Mouse (Mus musculus) lung, postnatal 0 days (tissue): ENCODE data around the gene Nup88. TPM values are rescaled to one million over a fixed set of nuclear protein-coding genes. Genes with fewer than 3 reads are reported as not detected.
"Not testable (repeated sequence)": the region's sequence is repeated elsewhere in the genome, so short reads cannot be mapped to it uniquely, and the experiment has no call there.

Experiments
- ATAC-seq: fragments of 200-750 bp; cut with Nextera tagmentation; 2 replicates; pipeline ENCODE4 v1.8.0; 2017; ENCODE audit warnings: moderate library complexity
- DNase-seq: peaks from one replicate; pipeline ENCODE4 v3.0.0-alpha.2; 2016; ENCODE audit warnings: low spot score
- H3K27ac ChIP-seq: fragments of 300-500 bp; sonication (generic); 2 replicates; pipeline ENCODE4 v1.5.1; 2014; ENCODE audit warnings: antibody characterized with exemption, mild to moderate bottlenecking, low read length, mixed read lengths
- H3K27me3 ChIP-seq: fragments of 300-500 bp; sonication (generic); replicated peaks from 2 replicates; pipeline ENCODE4 v1.6.1; 2014; ENCODE audit warnings: low read length, mixed read lengths; ENCODE audit not compliant: insufficient read depth
- H3K36me3 ChIP-seq: fragments of 300-500 bp; sonication (generic); 2 replicates; pipeline ENCODE4 v1.6.1; 2014; ENCODE audit warnings: low read length, mixed read lengths; ENCODE audit not compliant: insufficient read depth
- H3K4me1 ChIP-seq: fragments of 300-500 bp; sonication (generic); 2 replicates; pipeline ENCODE4 v1.6.1; 2014; ENCODE audit warnings: antibody characterized with exemption, low read depth, low read length, mixed read lengths; ENCODE audit not compliant: insufficient read depth
- H3K4me2 ChIP-seq: fragments of 300-500 bp; sonication (generic); replicated peaks from 2 replicates; pipeline ENCODE4 v1.6.1; 2014; ENCODE audit warnings: low read depth, mild to moderate bottlenecking, low read length, moderate library complexity, mixed read lengths
- H3K4me3 ChIP-seq: fragments of 300-500 bp; sonication (generic); 2 replicates; pipeline ENCODE4 v1.5.1; 2014; ENCODE audit warnings: low read depth, low read length
- H3K9ac ChIP-seq: fragments of 300-500 bp; sonication (generic); replicated peaks from 2 replicates; pipeline ENCODE4 v1.6.1; 2014; ENCODE audit warnings: low read depth, mild to moderate bottlenecking
- H3K9me3 ChIP-seq: fragments of 300-500 bp; sonication (generic); 2 replicates; pipeline ENCODE4 v1.6.1; 2016; ENCODE audit warnings: low read length, mixed read lengths
- CTCF ChIP-seq: IDR thresholded peaks from 2 replicates; pipeline ENCODE4 v1.5.1; 2016; ENCODE audit warnings: antibody characterized with exemption, mild to moderate bottlenecking
- EP300 ChIP-seq: IDR thresholded peaks from 2 replicates; pipeline ENCODE4 v1.6.1; 2016; ENCODE audit warnings: antibody characterized with exemption, mild to moderate bottlenecking, control low read depth
- WGBS: fragments of 180-500 bp; shearing (Covaris S2); extraction: QIAGEN DNeasy Blood & Tissue Kit; methylation state at CpG from one replicate; pipeline ENCODE4 v1.1.7; 2014; 5-methylcytosine and 5-hydroxymethylcytosine counted together
- polyA plus RNA-seq: library from polyadenylated mRNA; unstranded; fragments of >200 nt; fragmentation: Nextera tagmentation; extraction: Ambion mirVana; gene quantifications from 2 replicates; pipeline ENCODE4 v1.2.1, GENCODE M21; 2015

Gene Nup88
- polyA plus RNA-seq, 1 experiment from 2014 or later, result 56.6 TPM

DNA sequence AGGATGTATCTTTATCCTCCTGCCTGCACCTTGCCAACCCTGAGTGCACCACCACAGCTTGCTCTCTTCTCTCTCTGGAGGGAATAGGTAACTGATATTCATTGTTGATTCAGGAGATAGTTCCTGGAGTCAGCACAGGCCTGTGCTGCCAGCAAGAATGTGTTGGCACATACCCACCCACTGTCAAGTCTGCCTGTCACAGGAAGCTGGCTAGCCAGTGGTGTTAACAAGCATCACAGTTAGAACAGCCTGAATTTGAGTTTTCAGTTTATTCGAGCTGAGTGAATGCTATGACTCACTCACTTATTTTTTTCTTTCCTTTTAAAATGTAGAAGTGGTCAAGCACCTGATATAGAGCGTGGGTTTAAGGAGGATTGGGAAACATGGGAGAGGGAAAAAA, 51.9 kb downstream of the Nup88 start:
- peaks cover 9% of the 10 kb centered on the region for H3K36me3 ChIP-seq
- WGBS, result 68% methylated on average over 2 of the region's 2 CpGs
- no peak overlapping the region for H3K27ac ChIP-seq

DNA sequence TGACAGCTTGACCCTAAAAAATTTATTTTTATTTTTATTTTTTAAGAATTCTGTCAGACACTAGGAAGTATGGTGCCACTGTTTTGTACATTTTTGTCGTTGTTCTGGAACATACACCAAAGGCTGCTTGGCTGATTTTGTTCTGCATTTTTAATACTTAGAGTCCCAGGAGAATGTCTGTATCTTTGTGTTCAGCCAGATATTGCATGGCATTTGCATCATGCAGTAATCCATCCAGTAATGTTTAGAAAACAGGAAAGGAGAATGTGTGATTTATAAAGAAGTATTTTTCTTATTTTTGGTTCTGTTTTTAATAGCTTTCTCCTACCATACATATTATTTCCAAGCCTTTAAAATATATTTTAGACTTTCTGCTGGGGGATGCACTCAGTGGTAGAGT, 57.9 kb downstream of the Nup88 start:
- H3K9ac ChIP-seq, result no peak overlapping the region
- H3K4me3 ChIP-seq, result no peak overlapping the region
- DNase-seq (no peak), ATAC-seq (no peak)
- no peak for TF ChIP-seq CTCF
- TF ChIP-seq EP300, result no peak
- H3K4me1 ChIP-seq, result no peaks in the 10 kb centered on the region
- no peaks in the 10 kb centered on the region for H3K9me3 ChIP-seq
- H3K4me2 ChIP-seq, result no peak overlapping the region
- no peaks in the 10 kb centered on the region for H3K27me3 ChIP-seq
- WGBS, result 100% methylated on average over 1 of the region's 1 CpGs
- H3K36me3 ChIP-seq, result peaks cover 10% of the 10 kb centered on the region; the same call in 1 of the 2 replicates
- H3K27ac ChIP-seq, result no peak overlapping the region

More for the DNA sequence above, 51.9 kb downstream of the Nup88 start:
- H3K27me3 ChIP-seq, result no peaks in the 10 kb centered on the region
- H3K4me1 ChIP-seq, result no peaks in the 10 kb centered on the region
- H3K9ac ChIP-seq, result no peak overlapping the region
- DNase-seq (peak; percentile 6), ATAC-seq (no peak)
- H3K9me3 ChIP-seq, result no peaks in the 10 kb centered on the region
- no peak overlapping the region for H3K4me3 ChIP-seq
- H3K4me2 ChIP-seq, result no peak overlapping the region
- TF ChIP-seq EP300 (no peak), CTCF (no peak)

DNA sequence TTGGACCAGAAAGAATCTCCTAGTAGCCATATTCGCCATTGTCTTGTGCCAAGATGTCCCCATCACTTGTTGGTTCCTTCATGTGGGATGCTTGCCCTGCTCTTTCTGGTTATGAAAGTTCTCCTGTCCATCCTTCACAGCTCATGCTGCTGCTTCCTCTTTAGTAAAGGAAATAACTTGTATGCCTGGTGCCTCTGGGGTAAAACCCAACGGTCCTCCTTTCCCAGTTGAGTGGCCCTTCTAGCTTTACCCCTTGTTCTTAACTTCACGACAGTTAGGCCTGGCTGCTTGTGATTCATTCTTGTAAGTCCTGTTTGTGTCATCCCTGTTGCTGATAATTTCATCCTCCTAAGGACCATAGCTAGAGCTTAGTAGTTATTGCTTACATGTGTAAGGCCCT, 58.5 kb downstream of the Nup88 start:
- no peaks in the 10 kb centered on the region for H3K27me3 ChIP-seq
- H3K9me3 ChIP-seq, result no peaks in the 10 kb centered on the region
- H3K36me3 ChIP-seq, result peaks cover 10% of the 10 kb centered on the region; the same call in 1 of the 2 replicates
- TF ChIP-seq CTCF, result no peak
- no peak for TF ChIP-seq EP300
- H3K4me1 ChIP-seq, result no peaks in the 10 kb centered on the region
- H3K4me3 ChIP-seq, result no peak overlapping the region
- WGBS, result 87% methylated on average over 3 of the region's 3 CpGs
- no peak overlapping the region for H3K27ac ChIP-seq
- no peak overlapping the region for H3K9ac ChIP-seq
- ATAC-seq, result no peak
- no peak overlapping the region for H3K4me2 ChIP-seq
- no peak for DNase-seq

DNA sequence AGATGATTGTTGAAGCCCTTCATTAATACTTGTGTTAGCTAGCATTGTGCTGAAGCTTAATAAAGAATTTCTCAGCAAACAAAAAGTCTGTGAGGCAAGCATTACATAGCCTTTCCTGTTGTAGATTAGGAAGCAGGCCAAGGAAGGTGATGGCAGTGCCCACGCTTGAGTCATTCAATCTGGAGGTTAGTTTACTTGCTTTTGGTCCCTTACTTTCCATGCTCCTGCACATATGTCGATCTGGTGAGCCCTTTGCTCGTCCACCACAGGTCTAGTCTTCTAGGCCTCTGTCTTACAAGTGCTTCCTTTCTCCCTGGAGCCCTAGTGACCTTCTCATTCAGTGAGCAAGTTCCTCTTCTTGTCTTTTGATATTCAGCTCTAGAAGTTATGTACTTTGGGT, 63.1 kb downstream of the Nup88 start:
- WGBS, result 75% methylated on average over 3 of the region's 3 CpGs
- ATAC-seq, result no peak

DNA sequence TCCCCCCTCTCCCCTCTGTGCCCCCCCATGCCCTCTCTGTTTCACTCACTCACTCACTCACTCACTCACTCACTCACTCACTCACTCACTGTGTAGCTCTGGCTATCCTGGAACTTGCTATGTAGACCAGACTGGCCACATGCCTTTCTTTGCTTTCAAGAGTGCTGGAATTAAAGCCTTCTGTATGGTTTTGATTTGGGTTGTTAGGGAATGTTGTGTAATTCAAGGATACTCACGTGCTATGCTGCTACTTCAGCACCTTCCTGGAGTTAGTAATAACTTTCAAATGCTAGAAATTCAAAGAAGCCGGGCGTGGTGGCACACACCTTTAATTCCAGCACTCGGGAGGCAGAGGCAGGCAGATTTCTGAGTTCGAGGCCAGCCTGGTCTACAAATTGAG, 71.6 kb downstream of the Nup88 start:
- DNase-seq, result peak; percentile 77
- 0 out of 2 replicates have a peak, but pooled peaks have one; percentile 28 for TF ChIP-seq EP300
- peak overlapping the region; percentile 47; the same call in 1 of the 2 replicates for H3K27ac ChIP-seq
- not testable (repeated sequence) for H3K36me3 ChIP-seq, H3K9me3 ChIP-seq, H3K27me3 ChIP-seq, H3K4me2 ChIP-seq, H3K9ac ChIP-seq, H3K4me3 ChIP-seq, H3K4me1 ChIP-seq
- WGBS, result 75% methylated on average over 5 of the region's 5 CpGs
- peak; percentile 89 for ATAC-seq

More for the DNA sequence above, 63.1 kb downstream of the Nup88 start:
- Histone ChIP-seq H3K36me3 (peaks cover 10% of the 10 kb centered on the region; the same call in 1 of the 2 replicates), H3K27ac (no peak overlapping the region), H3K9me3 (no peaks in the 10 kb centered on the region), H3K4me1 (no peaks in the 10 kb centered on the region), H3K27me3 (no peaks in the 10 kb centered on the region), H3K4me3 (no peak overlapping the region), H3K9ac (no peak overlapping the region), H3K4me2 (no peak overlapping the region)
- TF ChIP-seq EP300, result no peak
- no peak for TF ChIP-seq CTCF
- peak; percentile 22 for DNase-seq

DNA sequence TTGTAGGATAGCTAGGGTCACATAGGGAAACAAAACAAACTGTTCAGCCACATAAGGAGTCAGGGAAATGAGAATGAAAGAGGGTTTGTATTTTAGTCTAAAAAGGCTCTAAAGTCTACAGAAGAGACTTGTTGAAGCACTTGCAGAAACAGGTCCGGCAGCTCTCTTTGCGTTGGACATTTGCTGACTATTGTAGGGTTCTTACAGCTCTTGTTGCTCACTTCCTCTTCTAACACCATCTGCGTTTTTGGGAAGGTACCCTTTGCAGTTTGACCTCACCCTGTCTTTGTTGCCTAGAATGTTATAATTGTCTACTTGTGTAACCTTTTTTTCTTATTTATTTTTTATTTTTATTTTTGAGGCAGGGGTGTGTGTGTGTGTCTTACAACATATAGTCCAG, 72.1 kb downstream of the Nup88 start:
- no peak overlapping the region for H3K9ac ChIP-seq
- no peaks in the 10 kb centered on the region for H3K9me3 ChIP-seq
- no peaks in the 10 kb centered on the region for H3K27me3 ChIP-seq
- peaks cover 8% of the 10 kb centered on the region for H3K36me3 ChIP-seq
- 50% methylated on average over 3 of the region's 3 CpGs for WGBS
- TF ChIP-seq EP300 (0 out of 2 replicates have a peak, but pooled peaks have one; percentile 14), CTCF (no peak)
- H3K4me1 ChIP-seq, result no peaks in the 10 kb centered on the region
- H3K4me3 ChIP-seq, result no peak overlapping the region
- peak overlapping the region; percentile 47; the same call in 1 of the 2 replicates for H3K27ac ChIP-seq
- ATAC-seq, result peak; percentile 79
- peak; percentile 73 for DNase-seq
- H3K4me2 ChIP-seq, result no peak overlapping the region

Other genes with a start within 250 kb of the Nup88 start
- 3.5 and 3.6 TPM in 2 replicates for gene Zfp3, start 205.8 kb downstream of the Nup88 start, polyA plus RNA-seq
- 0.96 and 2.1 TPM in 2 replicates for gene Scimp, start 157.4 kb downstream of the Nup88 start, polyA plus RNA-seq
- gene Rabep1, start 125.2 kb downstream of the Nup88 start, polyA plus RNA-seq, result 35.3 and 35.6 TPM in 2 replicates
- 90.4 and 97.5 TPM in 2 replicates for gene Rpain, start 240 bp upstream of the Nup88 start, polyA plus RNA-seq
- gene C1qbp, start 13.1 kb upstream of the Nup88 start, polyA plus RNA-seq, result 79.6 and 83.4 TPM in 2 replicates
- 5.9 and 6.2 TPM in 2 replicates for gene Dhx33, start 34.5 kb upstream of the Nup88 start, polyA plus RNA-seq
- 16.2 and 17.6 TPM in 2 replicates for gene Mis12, start 49.6 kb upstream of the Nup88 start, polyA plus RNA-seq
- gene Derl2, start 49.9 kb upstream of the Nup88 start, polyA plus RNA-seq, result 63.4 and 70.7 TPM in 2 replicates
- 20.5 and 27.0 TPM in 2 replicates for gene 6330403K07Rik, start 63.5 kb upstream of the Nup88 start, polyA plus RNA-seq
- gene Nlrp1a, start 174.7 kb upstream of the Nup88 start, polyA plus RNA-seq, result 0.12 and 0.13 TPM in 2 replicates